Mouse (Mus musculus) lung, adult 2 months (tissue): ENCODE data around the gene Gm20219.

Source experiments
- CTCF ChIP-seq: fragments of 200-500 bp; IDR thresholded peaks from 2 replicates; pipeline ENCODE4 v1.5.1; 2011; ENCODE audit warnings: mild to moderate bottlenecking, low read length, control low read depth; ENCODE audit not compliant: insufficient read depth
- POLR2A ChIP-seq: fragments of 200-500 bp; IDR thresholded peaks from 2 replicates; pipeline ENCODE4 v1.6.1; 2011; ENCODE audit warnings: low read depth, mild to moderate bottlenecking, control low read depth, low read length, borderline replicate concordance; ENCODE audit errors: extremely low read depth

DNA sequence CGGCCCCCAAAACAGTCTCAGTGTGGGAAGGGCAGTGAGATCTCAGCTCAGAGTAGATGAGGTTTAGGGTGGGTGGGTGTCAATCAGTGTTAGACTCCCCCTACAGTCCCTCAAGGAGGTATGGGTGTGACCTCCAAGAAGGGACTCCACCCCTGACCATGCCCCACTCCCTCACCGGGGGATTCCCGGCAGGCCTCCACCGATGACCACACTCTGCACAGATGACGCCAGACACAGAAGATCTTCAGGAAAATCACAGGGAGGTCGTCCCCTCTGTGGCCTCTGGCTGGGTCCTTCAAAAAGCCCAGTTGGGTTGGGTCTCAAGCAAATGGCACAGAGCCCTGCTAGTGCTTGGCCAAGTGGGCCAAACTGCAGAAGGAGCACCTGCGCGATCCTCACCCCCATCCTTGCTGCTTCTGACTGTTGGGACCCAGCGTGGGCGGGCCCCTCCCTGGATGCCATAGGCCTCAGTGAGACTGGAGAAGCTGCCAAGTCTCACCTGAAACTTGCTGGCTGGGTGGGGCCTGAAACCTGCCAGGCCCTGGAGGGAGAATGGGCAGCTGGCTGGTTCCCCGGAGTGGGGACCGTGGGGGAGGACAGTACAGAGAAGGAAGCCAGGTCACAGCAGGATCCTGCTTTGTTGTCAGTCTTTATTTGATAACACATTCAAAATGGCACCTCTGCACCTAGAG lies 3.3 kb downstream of the Gm20219 start:
- no peak for TF ChIP-seq CTCF
- no peak for TF ChIP-seq POLR2A
